Mouse (Mus musculus) heart, embryonic 15.5 days (tissue): ENCODE results near the gene Mpzl3. TPM values are rescaled to one million over a fixed set of nuclear protein-coding genes. Genes with fewer than 3 reads are reported as not detected.

Experiments used
- ATAC-seq: fragments of 200-750 bp; cut with Nextera tagmentation; replicated peaks from 2 replicates; pipeline ENCODE4 v1.8.0; 2017; ENCODE audit warnings: low read depth, moderate TSS enrichment; ENCODE audit not compliant: insufficient number of reproducible peaks, insufficient read depth, low FRiP score
- H3K27ac ChIP-seq: fragments of 300-500 bp; sonication (generic); 2 replicates; pipeline ENCODE4 v1.5.1; 2015; ENCODE audit warnings: mild to moderate bottlenecking, inconsistent platforms
- H3K27me3 ChIP-seq: fragments of 300-500 bp; sonication (generic); 2 replicates; pipeline ENCODE4 v1.6.1; 2015; ENCODE audit warnings: inconsistent platforms
- H3K36me3 ChIP-seq: fragments of 300-500 bp; sonication (generic); 2 replicates; pipeline ENCODE4 v1.6.1; 2015; ENCODE audit warnings: mild to moderate bottlenecking, inconsistent platforms
- H3K4me1 ChIP-seq: fragments of 300-500 bp; sonication (generic); replicated peaks from 2 replicates; pipeline ENCODE4 v1.6.1; 2015; ENCODE audit warnings: inconsistent platforms
- H3K4me2 ChIP-seq: fragments of 300-500 bp; sonication (generic); 2 replicates; pipeline ENCODE4 v1.6.1; 2015; ENCODE audit warnings: inconsistent platforms, mild to moderate bottlenecking, moderate library complexity
- H3K4me3 ChIP-seq: fragments of 300-500 bp; sonication (generic); 2 replicates; pipeline ENCODE4 v1.5.1; 2015; ENCODE audit warnings: mild to moderate bottlenecking, inconsistent platforms
- H3K9ac ChIP-seq: fragments of 300-500 bp; sonication (generic); 2 replicates; pipeline ENCODE4 v1.6.1; 2015; ENCODE audit warnings: mild to moderate bottlenecking, inconsistent platforms
- H3K9me3 ChIP-seq: fragments of 300-500 bp; sonication (generic); replicated peaks from 2 replicates; pipeline ENCODE4 v1.6.1; 2016; ENCODE audit warnings: inconsistent platforms
- WGBS: fragments of 180-500 bp; shearing (Covaris S2); methylation state at CpG from one replicate; pipeline ENCODE4 v1.1.7; 2015; ENCODE audit warnings: mixed read lengths; 5-methylcytosine and 5-hydroxymethylcytosine counted together
- polyA plus RNA-seq: library from polyadenylated mRNA; unstranded; fragments of >200 nt; fragmentation: Nextera tagmentation; extraction: Ambion mirVana; gene quantifications from 2 replicates; pipeline ENCODE4 v1.2.1, GENCODE M21; 2015

Gene Mpzl3
- polyA plus RNA-seq, 1 experiment from 2014 or later = 1.4 TPM

DNA sequence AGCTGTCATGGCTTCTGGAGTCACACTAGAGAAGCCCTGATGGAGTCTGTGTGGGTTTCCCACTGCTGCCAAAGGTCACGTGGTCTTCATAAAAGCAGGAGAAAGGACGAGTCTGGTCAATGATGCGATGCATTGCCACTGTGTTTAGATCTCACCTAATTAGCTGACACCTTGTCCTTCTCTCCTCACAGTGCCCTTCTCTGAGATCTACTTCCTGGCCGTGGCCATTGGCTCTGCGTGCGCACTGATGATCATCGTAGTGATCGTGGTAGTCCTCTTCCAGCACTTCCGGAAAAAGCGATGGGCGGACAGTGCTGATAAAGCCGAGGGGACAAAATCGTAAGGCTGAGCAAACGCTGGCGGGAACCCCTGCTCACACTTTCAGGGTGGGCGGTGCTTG is 8.0 kb upstream of the Mpzl3 start:
- no peaks in the 10 kb centered on the region for H3K9me3 ChIP-seq
- H3K27ac ChIP-seq = no peak overlapping the region
- H3K27me3 ChIP-seq = peaks cover 45% of the 10 kb centered on the region
- H3K4me1 ChIP-seq = peaks cover 9% of the 10 kb centered on the region
- no peak overlapping the region for H3K9ac ChIP-seq
- H3K4me3 ChIP-seq = no peak overlapping the region
- no peak overlapping the region for H3K4me2 ChIP-seq
- H3K36me3 ChIP-seq = no peaks in the 10 kb centered on the region
- WGBS = 81% methylated on average over 16 of the region's 16 CpGs
- no peak for ATAC-seq

DNA sequence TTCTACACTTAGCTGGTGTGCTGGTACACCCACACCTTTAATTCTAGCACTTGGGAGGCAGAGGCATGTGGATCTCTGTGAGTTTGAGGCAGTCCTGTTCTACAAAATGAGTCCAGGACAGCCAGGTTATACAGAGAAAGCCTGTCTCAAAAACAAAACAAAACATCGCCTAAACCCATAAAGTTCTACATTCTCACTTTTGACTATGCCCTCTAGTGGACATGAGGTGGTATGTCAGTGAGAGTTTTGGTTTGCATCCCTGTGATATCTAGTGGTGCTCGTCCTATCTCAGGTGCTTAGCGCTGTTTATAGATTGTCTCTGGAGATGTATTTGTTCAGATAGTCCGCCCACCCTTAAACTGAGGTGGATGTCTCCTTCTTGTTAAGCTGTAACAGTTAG is 6.5 kb upstream of the Mpzl3 start:
- Histone ChIP-seq H3K4me3 (no peak overlapping the region), H3K4me1 (no peaks in the 10 kb centered on the region), H3K9me3 (no peaks in the 10 kb centered on the region), H3K27ac (no peak overlapping the region), H3K27me3 (peaks cover 43% of the 10 kb centered on the region), H3K9ac (no peak overlapping the region), H3K36me3 (no peaks in the 10 kb centered on the region), H3K4me2 (no peak overlapping the region)
- ATAC-seq = no peak
- 14% methylated on average over 4 of the region's 4 CpGs for WGBS

DNA sequence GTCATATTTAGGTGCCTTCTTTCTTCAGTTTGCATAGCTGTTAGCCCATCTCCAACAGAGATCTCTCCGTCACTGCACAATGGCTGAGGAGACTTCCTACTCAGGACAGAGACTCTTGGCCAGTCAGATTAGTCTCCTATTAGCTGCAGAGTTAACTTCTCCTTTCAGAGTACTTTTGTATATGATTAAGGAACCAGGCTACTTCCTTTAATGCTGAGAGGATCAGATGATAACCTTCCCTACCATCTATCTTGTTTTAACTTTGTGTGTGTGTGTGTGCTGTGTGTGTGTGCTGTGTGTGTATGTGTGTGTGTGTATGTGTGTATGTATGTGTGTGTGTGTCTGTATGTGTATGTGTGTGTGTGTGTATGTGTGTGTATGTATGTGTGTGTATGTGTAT is 5.3 kb upstream of the Mpzl3 start:
- Histone ChIP-seq H3K27me3 (peaks cover 40% of the 10 kb centered on the region), H3K4me3 (no peak overlapping the region), H3K36me3 (no peaks in the 10 kb centered on the region), H3K9ac (no peak overlapping the region), H3K9me3 (no peaks in the 10 kb centered on the region), H3K4me2 (no peak overlapping the region), H3K4me1 (no peaks in the 10 kb centered on the region), H3K27ac (no peak overlapping the region)
- ATAC-seq = no peak
- WGBS = 77% methylated on average over 1 of the region's 1 CpGs

DNA sequence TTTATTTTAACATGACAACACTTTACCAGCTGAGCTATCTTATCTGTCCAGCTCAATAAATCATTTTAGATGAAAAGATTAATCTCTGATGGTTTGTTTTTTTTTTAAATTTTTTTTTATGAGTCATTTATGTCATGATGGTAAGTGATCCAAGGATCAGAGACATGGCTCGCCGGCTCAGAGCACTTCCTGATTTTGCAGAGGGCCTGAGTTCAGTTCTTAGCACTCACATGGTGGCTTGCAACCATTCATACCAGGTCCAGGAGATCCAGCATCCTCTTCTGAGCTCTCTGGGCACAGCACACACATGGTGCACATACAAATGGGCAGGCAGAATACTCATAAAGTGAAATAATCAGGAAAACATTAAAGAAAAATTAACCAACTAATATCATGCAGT is 4.7 kb upstream of the Mpzl3 start:
- no peak overlapping the region for H3K4me2 ChIP-seq
- H3K9me3 ChIP-seq = no peaks in the 10 kb centered on the region
- WGBS = 77% methylated on average over 2 of the region's 2 CpGs
- H3K27ac ChIP-seq = no peak overlapping the region
- H3K36me3 ChIP-seq = no peaks in the 10 kb centered on the region
- H3K4me1 ChIP-seq = no peaks in the 10 kb centered on the region
- no peak for ATAC-seq
- no peak overlapping the region for H3K9ac ChIP-seq
- H3K27me3 ChIP-seq = peaks cover 35% of the 10 kb centered on the region
- no peak overlapping the region for H3K4me3 ChIP-seq

DNA sequence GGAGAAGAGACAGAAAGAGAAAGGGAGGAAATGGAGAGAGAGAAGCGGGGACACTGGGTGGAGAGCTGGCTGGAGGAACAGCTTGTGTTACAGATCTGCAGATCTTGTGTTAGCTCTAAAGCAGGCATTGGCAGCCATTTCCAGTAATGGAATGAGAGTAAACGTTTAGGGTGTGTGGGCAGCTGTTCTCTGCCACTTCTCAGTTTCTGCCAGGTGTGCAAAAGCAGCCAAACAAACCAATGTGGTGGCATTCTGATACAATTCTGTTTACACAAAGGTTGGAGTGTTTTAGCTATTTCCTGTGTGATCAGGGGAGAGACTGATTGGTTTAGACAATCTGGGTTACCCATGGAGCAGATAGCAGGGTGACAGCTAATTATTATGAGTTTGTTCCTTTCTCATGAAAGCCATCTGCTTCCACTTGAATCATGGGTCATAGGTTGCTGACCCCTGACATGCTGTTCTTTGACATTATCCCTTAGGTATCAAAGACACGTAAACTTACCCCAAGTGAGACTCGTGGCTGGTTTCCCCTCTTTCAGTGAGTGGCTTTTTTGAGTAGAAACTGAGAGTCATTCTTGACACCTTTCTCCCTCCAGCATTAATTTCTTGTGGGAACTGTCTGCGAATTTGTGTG is 3.4 kb downstream of the Mpzl3 start:
- 52% methylated on average over 5 of the region's 5 CpGs for WGBS
- peaks cover 55% of the 10 kb centered on the region for H3K27me3 ChIP-seq
- H3K9me3 ChIP-seq = no peaks in the 10 kb centered on the region
- H3K27ac ChIP-seq = no peak overlapping the region
- no peak overlapping the region for H3K4me2 ChIP-seq
- no peak overlapping the region for H3K4me3 ChIP-seq
- no peak for ATAC-seq
- H3K36me3 ChIP-seq = no peaks in the 10 kb centered on the region
- H3K4me1 ChIP-seq = no peaks in the 10 kb centered on the region
- no peak overlapping the region for H3K9ac ChIP-seq

DNA sequence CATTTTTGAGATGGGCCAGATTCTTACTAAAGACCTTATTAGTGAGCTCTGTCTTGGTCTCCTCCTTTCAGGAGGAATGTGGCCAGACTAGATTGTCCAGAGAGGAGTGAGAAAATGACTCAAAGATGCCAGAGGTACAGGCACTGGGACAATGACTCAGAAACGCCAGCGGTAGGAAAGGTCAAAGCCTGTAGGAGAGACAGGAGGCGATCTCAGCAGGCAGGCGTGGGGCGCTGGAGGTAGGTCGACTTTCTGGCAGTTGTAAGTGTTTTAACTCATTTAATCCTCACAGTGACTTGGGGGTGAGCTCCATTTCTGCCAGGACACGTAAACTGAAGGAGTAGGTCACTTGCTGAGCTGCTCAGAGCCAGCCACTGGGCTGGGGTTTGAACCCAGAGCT is 5.2 kb downstream of the Mpzl3 start:
- H3K4me2 ChIP-seq = no peak overlapping the region
- no peak overlapping the region for H3K9ac ChIP-seq
- H3K4me3 ChIP-seq = no peak overlapping the region
- no peaks in the 10 kb centered on the region for H3K4me1 ChIP-seq
- 35% methylated on average over 7 of the region's 7 CpGs for WGBS
- H3K9me3 ChIP-seq = no peaks in the 10 kb centered on the region
- H3K36me3 ChIP-seq = no peaks in the 10 kb centered on the region
- H3K27me3 ChIP-seq = peaks cover 45% of the 10 kb centered on the region
- H3K27ac ChIP-seq = no peak overlapping the region
- no peak for ATAC-seq

DNA sequence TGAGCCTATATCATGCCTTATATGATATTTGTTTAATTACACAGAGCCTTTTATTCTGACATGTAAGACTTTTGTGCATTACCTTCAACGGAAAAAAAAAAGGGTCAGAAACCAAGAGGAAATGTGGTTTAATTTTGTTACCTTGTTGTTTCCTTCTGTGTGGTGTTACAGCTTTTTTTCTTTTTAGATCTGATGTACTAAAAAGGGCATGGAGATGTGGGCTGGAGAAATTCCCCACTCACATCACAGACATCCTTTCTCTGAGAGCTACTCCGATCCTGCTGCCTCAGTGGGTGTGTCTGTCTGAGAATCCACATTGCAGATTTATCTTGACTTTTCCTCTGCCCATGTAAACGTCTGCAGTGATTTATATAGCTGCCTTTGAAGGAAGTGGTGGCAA is 7.7 kb downstream of the Mpzl3 start:
- Histone ChIP-seq H3K36me3 (no peaks in the 10 kb centered on the region), H3K9ac (no peak overlapping the region), H3K9me3 (no peaks in the 10 kb centered on the region), H3K27me3 (peaks cover 28% of the 10 kb centered on the region), H3K4me2 (no peak overlapping the region), H3K4me3 (no peak overlapping the region), H3K4me1 (no peaks in the 10 kb centered on the region), H3K27ac (no peak overlapping the region)
- 52% methylated on average over 3 of the region's 3 CpGs for WGBS
- no peak for ATAC-seq

DNA sequence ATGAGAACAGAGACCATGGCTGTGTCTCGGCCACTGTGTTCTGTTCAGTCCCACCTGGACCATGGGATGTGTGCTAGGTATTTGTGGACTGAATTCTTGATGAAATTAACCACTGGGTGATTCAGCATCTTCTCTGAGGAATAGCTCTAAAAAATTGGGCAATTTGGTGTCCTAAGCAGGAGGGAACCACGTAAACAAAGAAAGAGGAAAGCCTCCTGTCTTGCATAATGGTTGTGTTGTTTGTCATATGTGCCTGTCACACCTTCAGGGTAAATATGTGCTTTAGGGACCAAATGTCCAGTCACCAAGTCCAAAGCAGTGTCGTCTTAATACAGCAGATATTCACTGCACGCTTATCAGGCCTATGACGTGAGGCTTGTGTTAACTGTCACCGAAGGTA is 9.4 kb downstream of the Mpzl3 start:
- Histone ChIP-seq H3K4me3 (no peak overlapping the region), H3K27me3 (peaks cover 16% of the 10 kb centered on the region; the same call in 1 of the 2 replicates), H3K9ac (no peak overlapping the region), H3K27ac (no peak overlapping the region), H3K36me3 (no peaks in the 10 kb centered on the region), H3K9me3 (no peaks in the 10 kb centered on the region), H3K4me2 (no peak overlapping the region), H3K4me1 (no peaks in the 10 kb centered on the region)
- no peak for ATAC-seq
- 68% methylated on average over 6 of the region's 6 CpGs for WGBS

DNA sequence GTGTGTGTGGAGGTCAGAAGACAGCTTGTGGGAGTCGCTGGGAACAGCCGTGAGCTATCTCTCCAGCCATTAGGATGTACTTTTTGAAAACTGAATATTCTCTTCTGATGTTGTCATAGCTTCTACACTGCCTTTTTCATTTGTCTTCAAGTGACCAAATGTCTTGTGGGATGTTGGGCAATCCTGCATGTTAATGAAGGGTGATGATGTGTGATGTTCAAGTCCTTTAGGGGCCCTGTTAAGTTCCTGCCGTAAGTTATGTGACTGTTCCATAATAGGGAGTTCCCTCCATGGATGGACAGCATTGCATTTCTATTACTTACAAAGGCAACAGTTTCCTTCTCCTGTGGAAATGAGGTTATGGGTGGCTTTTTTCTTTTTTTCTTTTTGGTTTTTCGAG is 11.7 kb downstream of the Mpzl3 start:
- Histone ChIP-seq H3K9me3 (no peaks in the 10 kb centered on the region), H3K27me3 (0 out of 2 replicates have a peak, but pooled peaks cover 6% of the 10 kb centered on the region), H3K9ac (no peak overlapping the region), H3K4me3 (no peak overlapping the region), H3K36me3 (no peaks in the 10 kb centered on the region), H3K4me2 (no peak overlapping the region), H3K4me1 (no peaks in the 10 kb centered on the region), H3K27ac (no peak overlapping the region)
- ATAC-seq = no peak
- 73% methylated on average over 4 of the region's 4 CpGs for WGBS

DNA sequence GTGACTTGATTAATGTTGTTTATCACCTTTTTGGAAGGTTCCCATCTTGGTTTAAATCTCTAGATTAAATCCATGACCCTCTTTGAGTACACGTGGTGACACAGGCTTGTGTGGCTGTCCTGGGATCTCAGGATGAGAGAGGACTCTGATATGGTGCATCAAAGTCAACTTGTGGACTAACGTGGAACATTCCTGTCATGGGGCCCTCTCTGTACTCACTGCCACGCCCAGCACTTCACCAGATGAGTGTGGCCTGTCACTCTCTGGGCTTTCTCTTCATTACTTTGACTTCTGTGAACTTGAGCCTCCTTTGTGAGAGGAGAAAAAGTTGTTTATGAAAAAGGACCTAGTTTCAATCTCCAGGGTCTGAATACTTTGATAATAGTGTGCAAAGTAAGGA is 16.8 kb downstream of the Mpzl3 start:
- H3K4me2 ChIP-seq = no peak overlapping the region
- no peak overlapping the region for H3K27ac ChIP-seq
- no peaks in the 10 kb centered on the region for H3K4me1 ChIP-seq
- H3K9me3 ChIP-seq = no peaks in the 10 kb centered on the region
- H3K27me3 ChIP-seq = no peaks in the 10 kb centered on the region
- no peak overlapping the region for H3K9ac ChIP-seq
- H3K4me3 ChIP-seq = no peak overlapping the region
- no peak for ATAC-seq
- WGBS = 33% methylated on average over 3 of the region's 3 CpGs
- no peaks in the 10 kb centered on the region for H3K36me3 ChIP-seq

DNA sequence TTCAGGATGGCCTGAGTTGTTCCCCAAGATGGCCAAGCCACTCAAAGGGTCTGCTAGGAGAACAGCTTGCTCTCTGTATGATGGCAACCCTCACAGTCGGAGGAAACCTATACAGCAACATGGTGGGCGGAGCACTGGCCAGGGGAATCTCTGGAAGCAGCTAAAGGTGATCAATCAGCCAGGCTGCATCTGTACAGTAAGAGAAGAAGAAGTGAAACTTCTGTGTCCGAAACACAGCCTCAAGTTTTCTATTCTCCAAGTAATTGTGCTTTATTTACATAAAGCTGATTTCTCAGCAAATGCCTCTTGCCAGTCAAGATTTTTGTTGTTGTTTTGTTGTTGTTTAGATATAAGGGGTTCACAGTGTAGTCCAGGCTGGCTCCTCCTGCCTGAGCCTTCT is 22.9 kb downstream of the Mpzl3 start:
- Histone ChIP-seq H3K4me3 (no peak overlapping the region), H3K36me3 (no peaks in the 10 kb centered on the region), H3K27ac (no peak overlapping the region), H3K27me3 (peaks cover 12% of the 10 kb centered on the region), H3K4me2 (no peak overlapping the region), H3K9me3 (no peaks in the 10 kb centered on the region), H3K4me1 (no peaks in the 10 kb centered on the region), H3K9ac (no peak overlapping the region)
- no peak for ATAC-seq
- WGBS = 69% methylated on average over 3 of the region's 3 CpGs

DNA sequence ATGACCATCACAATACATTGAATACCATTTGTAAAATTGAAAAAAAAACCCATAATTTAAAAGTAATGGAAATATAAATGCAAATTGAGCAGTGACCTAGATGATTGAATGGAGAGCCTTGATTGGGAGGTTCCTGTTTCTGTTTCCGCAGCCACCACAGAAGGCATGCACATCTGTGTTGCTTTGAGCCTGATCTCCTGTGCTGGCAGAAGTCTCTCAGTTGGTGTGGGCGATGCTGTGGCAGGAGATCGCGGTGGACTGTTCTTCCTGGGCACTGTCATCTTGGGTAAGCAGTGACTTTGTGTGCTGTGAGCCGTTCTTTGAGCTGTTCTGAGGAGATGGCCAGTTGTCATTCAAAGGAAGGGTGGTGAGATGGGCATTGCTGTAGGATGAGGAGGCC is 24.0 kb downstream of the Mpzl3 start, which contains the start of gene Jaml:
TSS of gene Jaml (plus strand) at position 173 of the 400 bp plus-strand sequence.
- WGBS = 69% methylated on average over 5 of the region's 5 CpGs
- H3K27ac ChIP-seq = no peak within 1 kb of the TSS
- no peak within 1 kb of the TSS for H3K4me2 ChIP-seq
- no peaks in the 10 kb centered on the region for H3K4me1 ChIP-seq
- no peaks in the 10 kb centered on the region for H3K9me3 ChIP-seq
- no peaks in the 10 kb centered on the region for H3K36me3 ChIP-seq
- H3K4me3 ChIP-seq = no peak within 1 kb of the TSS
- H3K9ac ChIP-seq = no peak within 1 kb of the TSS
- ATAC-seq = no peak
- peaks cover 12% of the 10 kb centered on the region for H3K27me3 ChIP-seq
